In the genomic region with DNA sequence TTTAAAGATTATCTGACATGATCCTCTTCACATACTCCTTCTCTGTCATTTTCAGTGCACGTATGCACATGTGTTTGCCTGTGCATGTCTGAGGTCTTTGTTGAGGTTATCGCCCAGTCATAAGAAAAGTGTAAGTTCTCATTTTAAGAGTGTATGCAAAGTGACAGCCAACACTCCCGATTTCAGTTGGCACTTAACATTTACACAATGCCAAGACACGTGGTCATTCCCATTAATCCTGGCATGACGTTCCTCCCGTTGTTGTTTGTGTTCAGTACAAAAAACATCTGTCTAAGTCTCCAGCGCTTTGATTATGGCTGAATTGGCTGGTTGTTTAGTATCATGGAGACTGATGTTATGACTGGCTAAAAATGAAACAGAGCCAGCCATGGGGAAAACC, we compare ENCODE assay signal across 19 mouse cellular contexts. TPM values are rescaled to one million over a fixed set of nuclear protein-coding genes. Genes with fewer than 3 reads are reported as not detected.
A peak's percentile ranks its signal among the peaks of the same experiment; 100 is the strongest.
DNase-seq lines count a peak whose midpoint lies in the region; ATAC-seq and TF ChIP-seq lines count a peak whose summit lies in the region.
"Had no signal": no experiment of that assay in that cellular context is flagged by ENCODE, and none has a peak within 500 bp of the region (broad histone marks: within the 10 kb centered on the region; RNA-seq: fewer than 3 reads in every experiment).

No protein-coding gene starts in this region.

- no peak for DNase-seq in lung, adult 2 months
- peak; percentile 43 for DNase-seq in CH12.LX (ENCODE audit: extremely low read depth)
- DNase-seq in lung, postnatal 36 days: peak; percentile 2
- no peak for DNase-seq in cerebellum, adult 8-10 months
- DNase-seq in adrenal gland, adult 2 months: no peak
- DNase-seq: adrenal gland, postnatal 14 days; cerebellum, adult 11 months; cerebellum, adult 9-11 months; cerebellum, postnatal 36 days; gastrocnemius, postnatal 36 days; heart, adult 11 months; heart, postnatal 36 days had no signal

- H3K9me3 ChIP-seq in lung, embryonic 15.5 days: no peaks in the 10 kb centered on the region
- H3K9me3 ChIP-seq in CH12.LX (replicated peaks; ENCODE audit: low read length): peaks cover 3% of the 10 kb centered on the region
- H3K9me3 ChIP-seq: embryonic facial prominence, embryonic 13.5 days; G1E; heart, embryonic 13.5 days; hindbrain, embryonic 15.5 days had no signal

- in situ Hi-C loops in CH12.LX (cut with MboI; ENCODE audit: low pct_ligation_motif_present, low pct_unique_long_range_greater_than_20kb, low sequenced_read_pairs): loop anchor here (25.0 kb wide), 2 partner anchors 513 to 813 kb away; a partner anchor contains a TSS

- 41% methylated on average over 7 of the region's 7 CpGs for WGBS in lung, embryonic 15.5 days
- WGBS in lung, adult 2 months: 51% methylated on average over 7 of the region's 7 CpGs

- no peak overlapping the region for H3K9ac ChIP-seq in lung, embryonic 15.5 days
- no peak overlapping the region for H3K9ac ChIP-seq in CH12.LX (ENCODE audit: insufficient read depth, low read depth)
- H3K9ac ChIP-seq: embryonic facial prominence, embryonic 13.5 days; heart, embryonic 13.5 days; hindbrain, embryonic 15.5 days had no signal

- H3K27me3 ChIP-seq in lung, embryonic 15.5 days: no peaks in the 10 kb centered on the region
- no peaks in the 10 kb centered on the region for H3K27me3 ChIP-seq in CH12.LX (replicated peaks)
- H3K27me3 ChIP-seq: embryonic facial prominence, embryonic 13.5 days; heart, embryonic 13.5 days; hindbrain, embryonic 15.5 days had no signal

- no peak for TF ChIP-seq POLR2A in lung, adult 2 months (IDR thresholded peaks at IDR 0.05; ENCODE audit: borderline replicate concordance, extremely low read depth, low read depth, low read length)
- TF ChIP-seq POLR2A in CH12.LX (IDR thresholded peaks at IDR 0.05; ENCODE audit: low read depth, low read length): no peak

- TF ChIP-seq RAD21 in CH12.LX (IDR thresholded peaks at IDR 0.05; ENCODE audit: low read depth, low read length): no peak

- H3K79me2 ChIP-seq in CH12.LX (replicated peaks; ENCODE audit: control insufficient read depth, extremely low read depth, insufficient read depth, poor library complexity, severe bottlenecking): no peaks in the 10 kb centered on the region

- no peak overlapping the region for H3K27ac ChIP-seq in lung, embryonic 15.5 days
- no peak overlapping the region for H3K27ac ChIP-seq in CH12.LX (ENCODE audit: insufficient read depth, low read depth)
- H3K27ac ChIP-seq in brown adipose tissue, adult 24 weeks (replicated peaks; ENCODE audit: low read depth, low read length): no peak overlapping the region
- H3K27ac ChIP-seq: embryonic facial prominence, embryonic 13.5 days; heart, embryonic 13.5 days; hindbrain, embryonic 15.5 days had no signal

- H3K4me1 ChIP-seq in lung, embryonic 15.5 days: no peaks in the 10 kb centered on the region
- H3K4me1 ChIP-seq in lung, adult 2 months (ENCODE audit: control insufficient read depth, insufficient read depth, low read length): no peaks in the 10 kb centered on the region
- H3K4me1 ChIP-seq in CH12.LX (ENCODE audit: control insufficient read depth in 1 of 2, insufficient read depth in 2 of 2): peaks cover 0 to 4% of the 10 kb centered on the region in 2 experiments; a peak in 2 of 4 replicates
- no peaks in the 10 kb centered on the region for H3K4me1 ChIP-seq in brown adipose tissue, adult 24 weeks (ENCODE audit: control insufficient read depth, insufficient read depth, insufficient read length, low read length)
- H3K4me1 ChIP-seq: embryonic facial prominence, embryonic 13.5 days; heart, embryonic 13.5 days; hindbrain, embryonic 15.5 days had no signal

- dilution Hi-C loops in CH12.LX (cut with MboI; ENCODE audit: extremely low pct_ligation_motif_present, extremely low pct_unique_long_range_greater_than_20kb, low sequenced_read_pairs): no loop called here

- peak; percentile 35; the same call in 1 of the 2 replicates for ATAC-seq in lung, embryonic 15.5 days (ENCODE audit: borderline replicate concordance, extremely low read depth, low FRiP score, low TSS enrichment)
- ATAC-seq: forebrain, embryonic 14.5 days had no signal

- TF ChIP-seq EP300 in CH12.LX (IDR thresholded peaks at IDR 0.05; ENCODE audit: low read length): peak; percentile 90

- H3K4me2 ChIP-seq in lung, embryonic 15.5 days: no peak overlapping the region
- H3K4me2 ChIP-seq in CH12.LX (ENCODE audit: insufficient read depth, low read depth, poor library complexity, severe bottlenecking): no peak overlapping the region
- H3K4me2 ChIP-seq: embryonic facial prominence, embryonic 13.5 days; heart, embryonic 13.5 days; hindbrain, embryonic 15.5 days had no signal

- H3K4me3 ChIP-seq in lung, embryonic 15.5 days: no peak overlapping the region
- H3K4me3 ChIP-seq in lung, adult 2 months (replicated peaks; ENCODE audit: extremely low read depth, low read depth, low read length): no peak overlapping the region
- H3K4me3 ChIP-seq in CH12.LX (replicated peaks in 1 of 3; ENCODE audit: low read depth in 2 of 3, low read length in 2 of 3, poor library complexity in 1 of 3): no peak overlapping the region
- H3K4me3 ChIP-seq in brown adipose tissue, adult 24 weeks (ENCODE audit: insufficient read depth, low read depth, low read length): 0 out of 2 replicates have a peak overlapping the region, but pooled peaks have one; percentile 0
- H3K4me3 ChIP-seq: embryonic facial prominence, embryonic 13.5 days; heart, embryonic 13.5 days; hindbrain, embryonic 15.5 days had no signal

- no peaks in the 10 kb centered on the region for H3K36me3 ChIP-seq in lung, embryonic 15.5 days
- no peaks in the 10 kb centered on the region for H3K36me3 ChIP-seq in CH12.LX (replicated peaks in 1 of 2; ENCODE audit: control insufficient read depth in 1 of 2, insufficient read depth in 1 of 2, low read length in 1 of 2)
- H3K36me3 ChIP-seq: embryonic facial prominence, embryonic 13.5 days; G1E; heart, embryonic 13.5 days; hindbrain, embryonic 15.5 days had no signal

- TF ChIP-seq CTCF in lung, adult 2 months (IDR thresholded peaks at IDR 0.05; ENCODE audit: insufficient read depth, low read length): no peak
- no peak for TF ChIP-seq CTCF in CH12.LX (conservative IDR thresholded peaks at IDR 0.05 in 1 of 2, IDR thresholded peaks at IDR 0.05 in 1 of 2; ENCODE audit: low read depth in 2 of 2, low read length in 2 of 2)

TF ChIP-seq in CH12.LX, 34 proteins besides CTCF, POLR2A, EP300 and RAD21 (continues in another document):
- no peak for TF ChIP-seq ZNF384 (IDR thresholded peaks at IDR 0.05; ENCODE audit: low read depth, low read length)
- TF ChIP-seq GABPA (IDR thresholded peaks at IDR 0.05; ENCODE audit: insufficient replicate concordance, low read depth, low read length): no peak
- TF ChIP-seq NRF1 (IDR thresholded peaks at IDR 0.05; ENCODE audit: low read depth, low read length): no peak
- TF ChIP-seq HCFC1 (IDR thresholded peaks at IDR 0.05; ENCODE audit: low read depth, low read length): no peak
- TF ChIP-seq MYC (IDR thresholded peaks at IDR 0.05; ENCODE audit: low read depth, low read length): peak; percentile 58; the same call in 1 of the 2 replicates
- no peak for TF ChIP-seq USF2 (conservative IDR thresholded peaks at IDR 0.05; ENCODE audit: low read depth, low read length)
- TF ChIP-seq SIN3A (IDR thresholded peaks at IDR 0.05; ENCODE audit: low read length): no peak
- TF ChIP-seq MXI1 (IDR thresholded peaks at IDR 0.05; ENCODE audit: low read depth, low read length): no peak
- TF ChIP-seq ZMIZ1 (IDR thresholded peaks at IDR 0.05; ENCODE audit: low read depth, low read length): no peak
- TF ChIP-seq NELFE (IDR thresholded peaks at IDR 0.05; ENCODE audit: low read depth, low read length): no peak
- TF ChIP-seq PAX5 (IDR thresholded peaks at IDR 0.05; ENCODE audit: low read length): no peak
- peak; percentile 21; the same call in 1 of the 2 replicates for TF ChIP-seq CHD2 (IDR thresholded peaks at IDR 0.05; ENCODE audit: low read length)
- no peak for TF ChIP-seq ZC3H11A (IDR thresholded peaks at IDR 0.05; ENCODE audit: low read depth, low read length)
- TF ChIP-seq TCF12 (IDR thresholded peaks at IDR 0.05; ENCODE audit: low read depth, low read length): peak; percentile 35; the same call in 1 of the 2 replicates
- peak; percentile 55; the same call in 1 of the 2 replicates for TF ChIP-seq MAFK (IDR thresholded peaks at IDR 0.05; ENCODE audit: insufficient replicate concordance, low read length)
- TF ChIP-seq ELF1 (IDR thresholded peaks at IDR 0.05; ENCODE audit: low read depth, low read length): no peak
- peak; percentile 71 for TF ChIP-seq MAX (IDR thresholded peaks at IDR 0.05; ENCODE audit: low read length)
- no peak for TF ChIP-seq E2F4 (IDR thresholded peaks at IDR 0.05; ENCODE audit: insufficient replicate concordance, low read depth, low read length)
- TF ChIP-seq UBTF (IDR thresholded peaks at IDR 0.05; ENCODE audit: low read depth, low read length): no peak
- no peak for TF ChIP-seq KAT2A (IDR thresholded peaks at IDR 0.05; ENCODE audit: insufficient replicate concordance, low read length)
- TF ChIP-seq USF1 (IDR thresholded peaks at IDR 0.05; ENCODE audit: low read depth, low read length): no peak
- peak; percentile 59; the same call in 1 of the 2 replicates for TF ChIP-seq RCOR1 (conservative IDR thresholded peaks at IDR 0.05; ENCODE audit: low read depth, low read length)
- TF ChIP-seq JUND (conservative IDR thresholded peaks at IDR 0.05; ENCODE audit: low read depth, low read length): peak; percentile 84
- TF ChIP-seq TBP (conservative IDR thresholded peaks at IDR 0.05; ENCODE audit: low read depth, low read length): no peak
- TF ChIP-seq MEF2A (IDR thresholded peaks at IDR 0.05; ENCODE audit: borderline replicate concordance, low read depth, low read length): 0 out of 2 replicates have a peak, but pooled peaks have one; percentile 33
- peak; percentile 82 for TF ChIP-seq IRF4 (IDR thresholded peaks at IDR 0.05; ENCODE audit: low read depth, low read length)
- peak; percentile 78 for TF ChIP-seq BHLHE40 (IDR thresholded peaks at IDR 0.05; ENCODE audit: low read depth, low read length)
- TF ChIP-seq ETS1 (conservative IDR thresholded peaks at IDR 0.05; ENCODE audit: low read depth, low read length): no peak; the same call in 1 of the 2 replicates

RNA-seq across cellular contexts. Expression of a gene that starts 28.2 kb away (rescaled TPM):
- polyA plus RNA-seq in lung, embryonic 15.5 days (2015; fragmentation: Nextera tagmentation; extraction: Ambion mirVana): 161 and 165 TPM in 2 replicates
- 28.6 and 36.3 TPM in 2 replicates for polyA plus RNA-seq in lung, adult 2 months (2012; rRNA removed)
- total RNA-seq in CH12.LX (2012; rRNA removed): 74.9 and 81.8 TPM in 2 replicates
- 142 and 144 TPM in 2 replicates for total RNA-seq in CH12.LX (2014; rRNA removed)
- 94.2 and 99.1 TPM in 2 replicates for polyA plus RNA-seq in CH12.LX (2012; ENCODE audit: insufficient read length, low read depth)
- polyA plus RNA-seq in brown adipose tissue, adult 24 weeks (2012; ENCODE audit: insufficient read depth, insufficient read length, missing spikeins): 129 and 131 TPM in 2 replicates
- total RNA-seq in adrenal gland, adult 2 months (2021): 100 to 1,000 TPM in 1 of 2 experiments, 10 to 100 TPM in 1; 83.7 to 122 TPM
- 56.7 and 59.0 TPM in 2 replicates for polyA plus RNA-seq in adrenal gland, adult 2 months (2012; rRNA removed)

Comparison
In these comparisons a context has a peak if more than half of its experiments do, and no peak if none do; other contexts are left out.
1. DNase-seq: peak in CH12.LX (single experiment) and lung, postnatal 36 days (single experiment); none in lung, adult 2 months (single experiment), cerebellum, adult 8-10 months (single experiment) and adrenal gland, adult 2 months (single experiment).